Comparison of ENCODE assay signal across 26 mouse cellular contexts in genomic region chr9:57575577-57575976, GRCm38 (mm10). TPM values are rescaled to one million over a fixed set of nuclear protein-coding genes. Genes with fewer than 3 reads are reported as not detected.
DNase-seq lines count a peak whose midpoint lies in the region; ATAC-seq and TF ChIP-seq lines count a peak whose summit lies in the region.
"Had no signal": no experiment of that assay in that cellular context is flagged by ENCODE, and none has a peak within 500 bp of the region (broad histone marks: within the 10 kb centered on the region; RNA-seq: fewer than 3 reads in every experiment).

No protein-coding gene starts in this region.

- H3K27me3 ChIP-seq in liver, postnatal 0 days (ENCODE audit: insufficient read depth, low read length) = no peaks in the 10 kb centered on the region
- no peaks in the 10 kb centered on the region for H3K27me3 ChIP-seq in liver, embryonic 11.5 days (replicated peaks; ENCODE audit: control insufficient read depth, insufficient read depth, low read length)
- H3K27me3 ChIP-seq in lung, postnatal 0 days (replicated peaks; ENCODE audit: insufficient read depth, low read length) = no peaks in the 10 kb centered on the region
- no peaks in the 10 kb centered on the region for H3K27me3 ChIP-seq in megakaryocyte, embryonic 14.5 days (replicated peaks)
- H3K27me3 ChIP-seq: CH12.LX, Patski had no signal

- TF ChIP-seq CTCF in gastrocnemius, adult 2 months (IDR thresholded peaks at IDR 0.05) = no peak
- no peak for TF ChIP-seq CTCF in liver, postnatal 0 days (IDR thresholded peaks at IDR 0.05; ENCODE audit: low read depth)
- TF ChIP-seq CTCF in lung, postnatal 0 days (IDR thresholded peaks at IDR 0.05) = no peak

- H3K9me3 ChIP-seq in liver, postnatal 0 days (ENCODE audit: low read length) = no peaks in the 10 kb centered on the region
- no peaks in the 10 kb centered on the region for H3K9me3 ChIP-seq in liver, embryonic 11.5 days (ENCODE audit: control insufficient read depth, low read length)
- no peaks in the 10 kb centered on the region for H3K9me3 ChIP-seq in lung, postnatal 0 days (ENCODE audit: low read length)
- H3K9me3 ChIP-seq in megakaryocyte, embryonic 14.5 days = no peaks in the 10 kb centered on the region; the same call in 1 of the 2 replicates
- H3K9me3 ChIP-seq: G1E had no signal

- H3K4me1 ChIP-seq in liver, postnatal 0 days (ENCODE audit: insufficient read depth) = peaks cover 5% of the 10 kb centered on the region; the same call in 1 of the 2 replicates
- peaks cover 13% of the 10 kb centered on the region for H3K4me1 ChIP-seq in liver, embryonic 11.5 days (replicated peaks; ENCODE audit: control insufficient read depth, insufficient read depth, low read length)
- no peaks in the 10 kb centered on the region for H3K4me1 ChIP-seq in lung, postnatal 0 days (ENCODE audit: insufficient read depth, low read depth, low read length)
- peaks cover 98% of the 10 kb centered on the region for H3K4me1 ChIP-seq in megakaryocyte, embryonic 14.5 days

- no peak overlapping the region for H3K9ac ChIP-seq in liver, postnatal 0 days (replicated peaks)
- no peak overlapping the region for H3K9ac ChIP-seq in liver, embryonic 11.5 days (ENCODE audit: low read depth, low read length)
- no peak overlapping the region for H3K9ac ChIP-seq in lung, postnatal 0 days (replicated peaks; ENCODE audit: low read depth)

- WGBS in liver, postnatal 0 days (ENCODE audit: insufficient replicate concordance) = 71% methylated on average over 3 of the region's 3 CpGs
- 82% methylated on average over 3 of the region's 3 CpGs for WGBS in liver, embryonic 11.5 days
- 56% methylated on average over 3 of the region's 3 CpGs for WGBS in lung, postnatal 0 days

- TF ChIP-seq EP300 in liver, postnatal 0 days (IDR thresholded peaks at IDR 0.05; ENCODE audit: low read depth) = peak; percentile 19; the same call in 1 of the 2 replicates
- peak; percentile 60 for TF ChIP-seq EP300 in lung, postnatal 0 days (IDR thresholded peaks at IDR 0.05)

- H3K36me3 ChIP-seq in liver, postnatal 0 days (replicated peaks; ENCODE audit: insufficient read depth, low read length) = peaks cover 32% of the 10 kb centered on the region
- H3K36me3 ChIP-seq in liver, embryonic 11.5 days (ENCODE audit: control insufficient read depth, insufficient read depth, low read length) = peaks cover 13% of the 10 kb centered on the region; the same call in 1 of the 2 replicates
- peaks cover 14% of the 10 kb centered on the region for H3K36me3 ChIP-seq in lung, postnatal 0 days (ENCODE audit: insufficient read depth, low read length)
- peaks cover 90% of the 10 kb centered on the region for H3K36me3 ChIP-seq in megakaryocyte, embryonic 14.5 days (replicated peaks; ENCODE audit: low read length)

- no peak overlapping the region for H3K4me3 ChIP-seq in gastrocnemius, adult 2 months
- H3K4me3 ChIP-seq in liver, postnatal 0 days (ENCODE audit: low read depth, low read length) = no peak overlapping the region
- no peak overlapping the region for H3K4me3 ChIP-seq in liver, embryonic 11.5 days (ENCODE audit: low read depth, low read length)
- H3K4me3 ChIP-seq in lung, postnatal 0 days (ENCODE audit: low read depth, low read length) = no peak overlapping the region
- H3K4me3 ChIP-seq in megakaryocyte, embryonic 14.5 days (replicated peaks) = peak overlapping the region; percentile 67

- H3K27ac ChIP-seq in gastrocnemius, adult 2 months = peak overlapping the region; percentile 3
- H3K27ac ChIP-seq in liver, postnatal 0 days (ENCODE audit: low read depth) = no peak overlapping the region
- no peak overlapping the region for H3K27ac ChIP-seq in liver, embryonic 11.5 days (ENCODE audit: low read depth, low read length)
- no peak overlapping the region for H3K27ac ChIP-seq in lung, postnatal 0 days (ENCODE audit: low read length)

- intact Hi-C loops in gastrocnemius, adult 2 months (cut with DNase I) = no loop called here

- DNase-seq in gastrocnemius, adult 2 months = no peak
- no peak for DNase-seq in gastrocnemius, postnatal 10 days
- DNase-seq in liver, postnatal 0 days = no peak
- DNase-seq in liver, embryonic 11.5 days (ENCODE audit: low spot score) = no peak
- DNase-seq in lung, postnatal 0 days (ENCODE audit: low spot score) = peak; percentile 22
- no peak for DNase-seq in lung, postnatal 10 days
- DNase-seq: adrenal gland, adult 2 months; adrenal gland, adult 8-10 months; adrenal gland, postnatal 10 days; adrenal gland, postnatal 14 days; adrenal gland, postnatal 25 days; adrenal gland, postnatal 36 days; B cell, adult 2 months; cerebellum, adult 11 months; cerebellum, adult 11-12 months had no signal

- H3K4me2 ChIP-seq in liver, postnatal 0 days (ENCODE audit: low read depth, low read length) = no peak overlapping the region
- no peak overlapping the region for H3K4me2 ChIP-seq in liver, embryonic 11.5 days
- H3K4me2 ChIP-seq in lung, postnatal 0 days (replicated peaks; ENCODE audit: low read depth, low read length) = no peak overlapping the region

- ATAC-seq in liver, postnatal 0 days = no peak
- no peak for ATAC-seq in liver, embryonic 11.5 days (replicated peaks; ENCODE audit: low FRiP score)
- peak; percentile 64; the same call in 1 of the 2 replicates for ATAC-seq in lung, postnatal 0 days
- no peak for ATAC-seq in megakaryocyte, adult 5-6 weeks (ENCODE audit: poor library complexity, severe bottlenecking)
- ATAC-seq: activated CD4-positive, CD25-positive, alpha-beta regulatory T cell, adult 4 months; CD4-positive, CD25-positive, alpha-beta regulatory T cell, adult 4 months; Patski had no signal

RNA-seq across cellular contexts. Expression of gene Ulk3, which starts 13.7 kb away (rescaled TPM):
- total RNA-seq in gastrocnemius, adult 2 months (2021) = 1 to 10 TPM; 4.4 to 6.6 TPM
- total RNA-seq in gastrocnemius, postnatal 10 days (2021) = 10 to 100 TPM in 1 of 2 experiments, 1 to 10 TPM in 1; 7.6 to 12.2 TPM
- polyA plus RNA-seq in liver, postnatal 0 days (2015; fragmentation: Nextera tagmentation; extraction: Ambion mirVana) = 3.6 and 3.7 TPM in 2 replicates
- 8.4 and 11.6 TPM in 2 replicates for polyA plus RNA-seq in liver, embryonic 11.5 days (2014; fragmentation: Nextera tagmentation; extraction: Ambion mirVana)
- polyA plus RNA-seq in lung, postnatal 0 days (2015; fragmentation: Nextera tagmentation; extraction: Ambion mirVana) = 7.3 and 7.8 TPM in 2 replicates
- 3.3 and 4.7 TPM in 2 replicates for polyA plus RNA-seq in megakaryocyte, embryonic 14.5 days (2012; ENCODE audit: insufficient read depth, low replicate concordance)
- total RNA-seq in megakaryocyte, adult 5-6 weeks (2015) = 8.8 and 10.0 TPM in 2 replicates
- total RNA-seq in megakaryocyte, adult 5-6 weeks (2017) = 4.7 and 9.4 TPM in 2 replicates

RNA-seq across cellular contexts. Expression of gene Scamp2, which starts 14.8 kb away (rescaled TPM):
- total RNA-seq in gastrocnemius, adult 2 months (2021) = 10 to 100 TPM; 39.6 to 46.4 TPM
- total RNA-seq in gastrocnemius, postnatal 10 days (2021) = 10 to 100 TPM; 52.5 to 56.3 TPM
- polyA plus RNA-seq in liver, postnatal 0 days (2015; fragmentation: Nextera tagmentation; extraction: Ambion mirVana) = 29.6 and 31.2 TPM in 2 replicates
- polyA plus RNA-seq in liver, embryonic 11.5 days (2014; fragmentation: Nextera tagmentation; extraction: Ambion mirVana) = 47.6 and 50.3 TPM in 2 replicates
- 69.5 and 73.5 TPM in 2 replicates for polyA plus RNA-seq in lung, postnatal 0 days (2015; fragmentation: Nextera tagmentation; extraction: Ambion mirVana)
- 49.4 and 55.8 TPM in 2 replicates for polyA plus RNA-seq in megakaryocyte, embryonic 14.5 days (2012; ENCODE audit: insufficient read depth, low replicate concordance)
- 89.5 and 90.0 TPM in 2 replicates for total RNA-seq in megakaryocyte, adult 5-6 weeks (2015)
- 36.3 and 40.0 TPM in 2 replicates for total RNA-seq in megakaryocyte, adult 5-6 weeks (2017)

RNA-seq across cellular contexts. Expression of gene Mpi, which starts 23.0 kb away (rescaled TPM):
- 10 to 100 TPM; 67.6 to 97.7 TPM for total RNA-seq in gastrocnemius, adult 2 months (2021)
- total RNA-seq in gastrocnemius, postnatal 10 days (2021) = 10 to 100 TPM; 87.2 to 96.9 TPM
- polyA plus RNA-seq in liver, postnatal 0 days (2015; fragmentation: Nextera tagmentation; extraction: Ambion mirVana) = 7.3 and 8.2 TPM in 2 replicates
- polyA plus RNA-seq in liver, embryonic 11.5 days (2014; fragmentation: Nextera tagmentation; extraction: Ambion mirVana) = 25.8 and 28.0 TPM in 2 replicates
- polyA plus RNA-seq in lung, postnatal 0 days (2015; fragmentation: Nextera tagmentation; extraction: Ambion mirVana) = 19.1 and 24.3 TPM in 2 replicates
- 1.6 and 4.5 TPM in 2 replicates for polyA plus RNA-seq in megakaryocyte, embryonic 14.5 days (2012; ENCODE audit: insufficient read depth, low replicate concordance)
- 10.7 and 12.7 TPM in 2 replicates for total RNA-seq in megakaryocyte, adult 5-6 weeks (2015)
- total RNA-seq in megakaryocyte, adult 5-6 weeks (2017) = 6.9 and 11.5 TPM in 2 replicates

RNA-seq across cellular contexts. Expression of gene Cplx3, which starts 30.5 kb away (rescaled TPM):
- not detected for total RNA-seq in gastrocnemius, adult 2 months (2021)
- not detected for total RNA-seq in gastrocnemius, postnatal 10 days (2021)
- polyA plus RNA-seq in liver, postnatal 0 days (2015; fragmentation: Nextera tagmentation; extraction: Ambion mirVana) = not detected in 2 replicates
- polyA plus RNA-seq in liver, embryonic 11.5 days (2014; fragmentation: Nextera tagmentation; extraction: Ambion mirVana) = not detected in 2 replicates
- not detected in 2 replicates for polyA plus RNA-seq in lung, postnatal 0 days (2015; fragmentation: Nextera tagmentation; extraction: Ambion mirVana)
- 1.1 TPM in 1 of 2 replicates, not detected in the other for polyA plus RNA-seq in megakaryocyte, embryonic 14.5 days (2012; ENCODE audit: insufficient read depth, low replicate concordance)
- total RNA-seq in megakaryocyte, adult 5-6 weeks (2015) = not detected in 2 replicates
- total RNA-seq in megakaryocyte, adult 5-6 weeks (2017) = not detected in 2 replicates
- total RNA-seq: adrenal gland, adult 18-20 months; adrenal gland, adult 2 months; adrenal gland, adult 8-10 months; adrenal gland, postnatal 10 days; adrenal gland, postnatal 14 days; adrenal gland, postnatal 25 days; adrenal gland, postnatal 36 days; adrenal gland, postnatal 4 days; CH12.LX; ES-E14; MEL had no signal
- polyA plus RNA-seq: activated CD4-positive, CD25-positive, alpha-beta regulatory T cell, adult 4 months; adrenal gland, adult 2 months; CD4-positive, CD25-positive, alpha-beta regulatory T cell, adult 4 months; G1E had no signal

RNA-seq across cellular contexts. Expression of gene Fam219b, which starts 38.2 kb away (rescaled TPM):
- total RNA-seq in gastrocnemius, adult 2 months (2021) = 1 to 10 TPM; 5.9 TPM
- 1 to 10 TPM; 9.1 to 9.2 TPM for total RNA-seq in gastrocnemius, postnatal 10 days (2021)
- 4.6 and 5.1 TPM in 2 replicates for polyA plus RNA-seq in liver, postnatal 0 days (2015; fragmentation: Nextera tagmentation; extraction: Ambion mirVana)
- polyA plus RNA-seq in liver, embryonic 11.5 days (2014; fragmentation: Nextera tagmentation; extraction: Ambion mirVana) = 14.8 and 15.7 TPM in 2 replicates
- 12.3 and 13.5 TPM in 2 replicates for polyA plus RNA-seq in lung, postnatal 0 days (2015; fragmentation: Nextera tagmentation; extraction: Ambion mirVana)
- polyA plus RNA-seq in megakaryocyte, embryonic 14.5 days (2012; ENCODE audit: insufficient read depth, low replicate concordance) = 4.9 TPM in 2 replicates
- total RNA-seq in megakaryocyte, adult 5-6 weeks (2015) = 5.1 and 5.4 TPM in 2 replicates
- total RNA-seq in megakaryocyte, adult 5-6 weeks (2017) = 8.7 and 10.5 TPM in 2 replicates
